Mouse (Mus musculus): ENCODE measurements around the gene Il1rapl1.

Il1rapl1 gene

GRCm38 (mm10) chrX:87600914-87601313 lies 514.5 kb downstream of the Il1rapl1 start:
- no peak for DNase-seq

- DNase-seq = no peak
Observed at GRCm38 (mm10) chrX:87507997-87508396, 607.4 kb downstream of the Il1rapl1 start.

- DNase-seq = no peak
Observed at GRCm38 (mm10) chrX:87502604-87503003, 612.8 kb downstream of the Il1rapl1 start.

GRCm38 (mm10) chrX:87483416-87483815 lies 632.0 kb downstream of the Il1rapl1 start:
- no peak for DNase-seq

- DNase-seq = peak; percentile 83 to 86
Observed at GRCm38 (mm10) chrX:87238191-87238590, 877.3 kb downstream of the Il1rapl1 start.

GRCm38 (mm10) chrX:87225280-87225679 lies 890.2 kb downstream of the Il1rapl1 start:
- DNase-seq = peak; percentile 6 to 13

- no peak for DNase-seq
Observed at GRCm38 (mm10) chrX:87002296-87002695, 1113.1 kb downstream of the Il1rapl1 start.

GRCm38 (mm10) chrX:86955126-86955525 lies 1160.3 kb downstream of the Il1rapl1 start:
- DNase-seq = no peak

- no peak for DNase-seq
Observed at GRCm38 (mm10) chrX:86954614-86955013, 1160.8 kb downstream of the Il1rapl1 start.

GRCm38 (mm10) chrX:86950940-86951339 lies 1164.5 kb downstream of the Il1rapl1 start:
- no peak for DNase-seq

- no peak for DNase-seq
Observed at GRCm38 (mm10) chrX:86949112-86949511, 1166.3 kb downstream of the Il1rapl1 start.

- DNase-seq = no peak
Observed at GRCm38 (mm10) chrX:86854835-86855234, 1260.6 kb downstream of the Il1rapl1 start.

GRCm38 (mm10) chrX:86808218-86808617 lies 1307.2 kb downstream of the Il1rapl1 start:
- DNase-seq = no peak

GRCm38 (mm10) chrX:86802725-86803124 lies 1312.7 kb downstream of the Il1rapl1 start:
- no peak for DNase-seq

- no peak for DNase-seq
Observed at GRCm38 (mm10) chrX:86728803-86729202, 1386.6 kb downstream of the Il1rapl1 start.

All from kidney, postnatal 4 days (tissue).